Mouse (Mus musculus): ENCODE data around the gene Olfr437.

GRCm38 (mm10) chr6:43178129-43178528 lies 15.0 kb downstream of the Olfr437 start:
- no peak for TF ChIP-seq EP300 (IDR thresholded peaks at IDR 0.05; ENCODE audit: low read depth in 1 of 2, low read length in 2 of 2)
- no peak for TF ChIP-seq TAL1 (IDR thresholded peaks at IDR 0.05; ENCODE audit: low read length)
- TF ChIP-seq JUND (IDR thresholded peaks at IDR 0.05; ENCODE audit: low read depth, low read length), result no peak
- TF ChIP-seq GATA1 (IDR thresholded peaks at IDR 0.05; ENCODE audit: low read depth, low read length), result no peak
- no peak for TF ChIP-seq USF1 (IDR thresholded peaks at IDR 0.05; ENCODE audit: low read depth, low read length)
- TF ChIP-seq POLR2A (IDR thresholded peaks at IDR 0.05; ENCODE audit: control insufficient read depth in 1 of 2, insufficient read depth in 1 of 2, low read depth in 1 of 2, low read length in 2 of 2, poor library complexity in 1 of 2), result no peak
- TF ChIP-seq UBTF (IDR thresholded peaks at IDR 0.05; ENCODE audit: borderline replicate concordance, insufficient read depth, low read depth, low read length), result no peak
- no peak for TF ChIP-seq TCF12 (IDR thresholded peaks at IDR 0.05; ENCODE audit: low read depth, low read length)
- TF ChIP-seq MAZ (IDR thresholded peaks at IDR 0.05; ENCODE audit: low read depth, low read length), result no peak
- no peak for TF ChIP-seq NRF1 (IDR thresholded peaks at IDR 0.05; ENCODE audit: insufficient read depth, low read depth, low read length, poor library complexity, severe bottlenecking)

All from MEL (cell line).